Mouse (Mus musculus): ENCODE data around the gene Ryr3. TPM values are rescaled to one million over a fixed set of nuclear protein-coding genes. Genes with fewer than 3 reads are reported as not detected.

The Ryr3 gene
- polyA plus RNA-seq, 2 experiments, result under 0.01 TPM; not detected in 1

DNA sequence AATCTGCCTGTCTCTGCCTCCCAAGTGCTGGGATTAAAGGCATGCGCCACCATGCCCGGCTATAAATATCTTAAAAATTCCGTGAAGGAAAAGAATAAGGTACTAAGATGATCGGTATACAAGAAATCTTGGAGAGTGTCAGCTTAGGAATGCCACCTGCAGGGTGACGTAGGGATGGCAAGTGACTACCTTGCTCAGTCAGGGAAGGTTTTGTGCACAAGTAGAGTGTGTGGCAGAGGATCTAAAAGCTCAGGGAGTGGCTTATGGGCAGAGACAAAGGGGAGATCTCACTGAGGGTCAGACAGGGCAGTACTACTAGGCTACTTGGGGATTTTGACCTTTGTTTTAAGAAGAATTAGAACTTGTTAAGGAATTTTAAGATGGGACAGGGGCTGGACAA lies 457.2 kb downstream of the Ryr3 start:
- Histone ChIP-seq H3K4me3 (ENCODE audit: insufficient read depth in 1 of 2, low read depth in 2 of 2, low read length in 2 of 2) (no peak overlapping the region), H3K4me1 (replicated peaks; ENCODE audit: control insufficient read depth in 2 of 2, insufficient read depth in 2 of 2, low read length in 1 of 2) (no peaks in the 10 kb centered on the region), H3K9ac (replicated peaks) (no peak overlapping the region), H3K27ac (no peak overlapping the region), H3K36me3 (replicated peaks; ENCODE audit: control insufficient read depth, insufficient read depth, low read depth) (no peaks in the 10 kb centered on the region), H3K4me2 (ENCODE audit: low read depth) (no peak overlapping the region), H3K27me3 (ENCODE audit: control insufficient read depth, insufficient read depth, low read length) (no peaks in the 10 kb centered on the region), H3K9me3 (ENCODE audit: control insufficient read depth, low read length) (no peaks in the 10 kb centered on the region)
- DNase-seq (ENCODE audit: low read depth in 3 of 3, low spot score in 3 of 3), result no peak
- no peak for TF ChIP-seq CTCF (IDR thresholded peaks at IDR 0.05; ENCODE audit: low read depth)
- no peak for TF ChIP-seq EP300 (IDR thresholded peaks at IDR 0.05; ENCODE audit: low read depth)
- no peak for ATAC-seq (ENCODE audit: insufficient read depth)
- 49% methylated on average over 5 of the region's 5 CpGs for WGBS (ENCODE audit: insufficient replicate concordance)

DNA sequence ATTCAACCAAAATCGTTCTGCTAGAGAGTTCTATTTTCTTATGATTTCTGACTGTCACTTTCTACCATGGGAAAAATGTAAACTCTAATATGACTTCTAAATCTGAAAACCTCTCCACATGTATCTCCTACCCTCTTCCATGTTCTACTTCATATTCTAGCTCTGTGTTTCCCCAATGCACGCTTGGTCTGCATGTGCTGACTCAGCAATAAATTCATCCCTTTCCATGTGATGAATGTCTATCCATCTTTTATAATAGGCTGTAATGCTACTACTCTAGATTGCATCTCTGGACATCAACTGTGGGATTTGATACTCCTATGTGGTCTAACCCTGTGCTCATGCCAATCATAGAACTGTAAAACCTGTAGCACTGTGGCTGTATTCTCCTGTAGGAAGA lies 458.2 kb downstream of the Ryr3 start:
- H3K9me3 ChIP-seq (ENCODE audit: control insufficient read depth, low read length), result no peaks in the 10 kb centered on the region
- H3K27ac ChIP-seq, result no peak overlapping the region
- DNase-seq (ENCODE audit: low read depth in 3 of 3, low spot score in 3 of 3), result no peak
- H3K9ac ChIP-seq (replicated peaks), result no peak overlapping the region
- no peak overlapping the region for H3K4me2 ChIP-seq (ENCODE audit: low read depth)
- no peaks in the 10 kb centered on the region for H3K4me1 ChIP-seq (replicated peaks; ENCODE audit: control insufficient read depth in 2 of 2, insufficient read depth in 2 of 2, low read length in 1 of 2)
- no peak for TF ChIP-seq CTCF (IDR thresholded peaks at IDR 0.05; ENCODE audit: low read depth)
- no peak for TF ChIP-seq EP300 (IDR thresholded peaks at IDR 0.05; ENCODE audit: low read depth)
- H3K27me3 ChIP-seq (ENCODE audit: control insufficient read depth, insufficient read depth, low read length), result no peaks in the 10 kb centered on the region
- no peak overlapping the region for H3K4me3 ChIP-seq (ENCODE audit: insufficient read depth in 1 of 2, low read depth in 2 of 2, low read length in 2 of 2)
- WGBS (ENCODE audit: insufficient replicate concordance), result 59% methylated on average over 2 of the region's 2 CpGs
- no peak for ATAC-seq (ENCODE audit: insufficient read depth)
- H3K36me3 ChIP-seq (replicated peaks; ENCODE audit: control insufficient read depth, insufficient read depth, low read depth), result no peaks in the 10 kb centered on the region

DNA sequence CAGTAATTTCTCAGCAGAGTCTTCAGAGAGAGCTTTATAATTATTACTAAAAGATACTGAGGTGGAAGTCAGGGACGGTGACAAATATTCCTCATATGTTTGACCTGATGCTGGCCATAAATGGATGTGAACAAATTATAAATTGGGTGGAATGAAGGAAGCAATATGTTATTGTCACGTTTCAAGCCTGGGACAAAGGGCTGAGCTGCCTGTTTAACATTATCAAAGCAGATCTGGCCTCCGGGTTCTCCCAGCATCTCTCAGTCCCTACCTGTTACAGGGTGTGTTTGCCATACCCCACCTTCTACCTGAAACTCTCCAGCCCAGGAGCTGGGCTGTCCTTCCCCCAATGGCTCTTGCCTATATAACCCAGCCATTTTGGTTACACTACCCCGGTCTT lies 463.6 kb downstream of the Ryr3 start:
- DNase-seq (ENCODE audit: low read depth in 3 of 3, low spot score in 3 of 3) (no peak), ATAC-seq (ENCODE audit: insufficient read depth) (no peak)
- H3K9ac ChIP-seq (replicated peaks), result no peak overlapping the region
- no peaks in the 10 kb centered on the region for H3K27me3 ChIP-seq (ENCODE audit: control insufficient read depth, insufficient read depth, low read length)
- no peaks in the 10 kb centered on the region for H3K36me3 ChIP-seq (replicated peaks; ENCODE audit: control insufficient read depth, insufficient read depth, low read depth)
- no peak overlapping the region for H3K4me2 ChIP-seq (ENCODE audit: low read depth)
- H3K4me1 ChIP-seq (replicated peaks; ENCODE audit: control insufficient read depth in 2 of 2, insufficient read depth in 2 of 2, low read length in 1 of 2), result no peaks in the 10 kb centered on the region
- H3K4me3 ChIP-seq (ENCODE audit: insufficient read depth in 1 of 2, low read depth in 2 of 2, low read length in 2 of 2), result no peak overlapping the region
- 56% methylated on average over 4 of the region's 4 CpGs for WGBS (ENCODE audit: insufficient replicate concordance)
- H3K9me3 ChIP-seq (ENCODE audit: control insufficient read depth, low read length), result no peaks in the 10 kb centered on the region
- TF ChIP-seq EP300 (IDR thresholded peaks at IDR 0.05; ENCODE audit: low read depth), result no peak
- no peak for TF ChIP-seq CTCF (IDR thresholded peaks at IDR 0.05; ENCODE audit: low read depth)
- H3K27ac ChIP-seq, result no peak overlapping the region

GRCm38 (mm10) chr2:112751416-112751815 lies 465.5 kb downstream of the Ryr3 start:
- H3K4me3 ChIP-seq (ENCODE audit: insufficient read depth in 1 of 2, low read depth in 2 of 2, low read length in 2 of 2), result no peak overlapping the region
- no peak for ATAC-seq (ENCODE audit: insufficient read depth)
- 58% methylated on average over 5 of the region's 5 CpGs for WGBS (ENCODE audit: insufficient replicate concordance)

DNA sequence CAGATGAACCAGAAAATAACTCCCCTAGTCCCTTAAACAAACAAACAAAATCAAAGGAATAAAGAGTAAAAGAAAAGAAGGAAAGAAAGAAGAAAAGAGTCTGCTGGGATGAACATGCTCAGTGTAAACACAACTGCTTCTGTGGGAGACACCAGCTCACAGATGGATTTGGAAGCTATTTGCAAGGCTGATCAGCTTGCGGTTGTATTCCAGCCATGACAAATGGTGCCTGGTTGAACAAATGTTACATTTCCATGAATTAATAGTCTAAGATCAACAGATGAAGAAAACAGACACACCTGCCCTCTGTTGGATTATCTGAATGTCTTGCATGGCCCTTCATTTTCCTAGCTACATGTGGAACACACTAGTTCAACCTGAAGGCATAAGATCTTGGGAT lies 468.4 kb downstream of the Ryr3 start:
- Histone ChIP-seq H3K4me2 (ENCODE audit: low read depth) (no peak overlapping the region), H3K9ac (replicated peaks) (no peak overlapping the region), H3K4me1 (replicated peaks; ENCODE audit: control insufficient read depth in 2 of 2, insufficient read depth in 2 of 2, low read length in 1 of 2) (no peaks in the 10 kb centered on the region), H3K36me3 (replicated peaks; ENCODE audit: control insufficient read depth, insufficient read depth, low read depth) (no peaks in the 10 kb centered on the region), H3K4me3 (ENCODE audit: insufficient read depth in 1 of 2, low read depth in 2 of 2, low read length in 2 of 2) (no peak overlapping the region), H3K27me3 (ENCODE audit: control insufficient read depth, insufficient read depth, low read length) (no peaks in the 10 kb centered on the region), H3K9me3 (ENCODE audit: control insufficient read depth, low read length) (no peaks in the 10 kb centered on the region), H3K27ac (no peak overlapping the region)
- 68% methylated on average over 1 of the region's 1 CpGs for WGBS (ENCODE audit: insufficient replicate concordance)
- no peak for DNase-seq (ENCODE audit: low read depth in 3 of 3, low spot score in 3 of 3)
- TF ChIP-seq CTCF (IDR thresholded peaks at IDR 0.05; ENCODE audit: low read depth), result no peak
- no peak for TF ChIP-seq EP300 (IDR thresholded peaks at IDR 0.05; ENCODE audit: low read depth)
- no peak for ATAC-seq (ENCODE audit: insufficient read depth)

More at GRCm38 (mm10) chr2:112751416-112751815, 465.5 kb downstream of the Ryr3 start:
- no peak for DNase-seq (ENCODE audit: low read depth in 3 of 3, low spot score in 3 of 3)
- Histone ChIP-seq H3K4me1 (replicated peaks; ENCODE audit: control insufficient read depth in 2 of 2, insufficient read depth in 2 of 2, low read length in 1 of 2) (no peaks in the 10 kb centered on the region), H3K27ac (no peak overlapping the region), H3K9ac (replicated peaks) (no peak overlapping the region), H3K9me3 (ENCODE audit: control insufficient read depth, low read length) (no peaks in the 10 kb centered on the region), H3K4me2 (ENCODE audit: low read depth) (no peak overlapping the region), H3K27me3 (ENCODE audit: control insufficient read depth, insufficient read depth, low read length) (no peaks in the 10 kb centered on the region), H3K36me3 (replicated peaks; ENCODE audit: control insufficient read depth, insufficient read depth, low read depth) (no peaks in the 10 kb centered on the region)
- TF ChIP-seq EP300 (IDR thresholded peaks at IDR 0.05; ENCODE audit: low read depth) (no peak), CTCF (IDR thresholded peaks at IDR 0.05; ENCODE audit: low read depth) (no peak)
